Mouse (Mus musculus): ENCODE results near the gene Eng. TPM values are rescaled to one million over a fixed set of nuclear protein-coding genes. Genes with fewer than 3 reads are reported as not detected.
A peak's percentile ranks its signal among the peaks of the same experiment; 100 is the strongest.

Gene Eng
- polyA plus RNA-seq (2014; fragmentation: Nextera tagmentation; extraction: Ambion mirVana) = 28.1 and 30.5 TPM in 2 replicates

- 58% methylated on average over 31 of the region's 31 CpGs for WGBS
- H3K9ac ChIP-seq = peak within 1 kb of the TSS; percentile 2; the same call in 1 of the 2 replicates
- peak within 1 kb of the TSS; percentile 26 for H3K4me3 ChIP-seq (replicated peaks; ENCODE audit: low read length)
- ATAC-seq (ENCODE audit: low FRiP score) = no peak
- peak within 1 kb of the TSS; percentile 43; the same call in 1 of the 2 replicates for H3K27ac ChIP-seq
- H3K36me3 ChIP-seq (replicated peaks; ENCODE audit: control insufficient read depth, insufficient read depth) = no peaks in the 10 kb centered on the region
- no peak for DNase-seq (ENCODE audit: low spot score)
- no peaks in the 10 kb centered on the region for H3K27me3 ChIP-seq (ENCODE audit: control insufficient read depth, insufficient read depth, low read length)
- no peaks in the 10 kb centered on the region for H3K9me3 ChIP-seq (ENCODE audit: control insufficient read depth, low read length)
- H3K4me2 ChIP-seq (replicated peaks) = peak within 1 kb of the TSS; percentile 25; the same call in 1 of the 2 replicates
- H3K4me1 ChIP-seq (replicated peaks; ENCODE audit: control insufficient read depth, insufficient read depth, low read length) = no peaks in the 10 kb centered on the region
These were observed at the start of gene Eng for GRCm38 (mm10) chr2:32646379-32647056. Eng (plus strand) TSS chr2:32646595.

DNA sequence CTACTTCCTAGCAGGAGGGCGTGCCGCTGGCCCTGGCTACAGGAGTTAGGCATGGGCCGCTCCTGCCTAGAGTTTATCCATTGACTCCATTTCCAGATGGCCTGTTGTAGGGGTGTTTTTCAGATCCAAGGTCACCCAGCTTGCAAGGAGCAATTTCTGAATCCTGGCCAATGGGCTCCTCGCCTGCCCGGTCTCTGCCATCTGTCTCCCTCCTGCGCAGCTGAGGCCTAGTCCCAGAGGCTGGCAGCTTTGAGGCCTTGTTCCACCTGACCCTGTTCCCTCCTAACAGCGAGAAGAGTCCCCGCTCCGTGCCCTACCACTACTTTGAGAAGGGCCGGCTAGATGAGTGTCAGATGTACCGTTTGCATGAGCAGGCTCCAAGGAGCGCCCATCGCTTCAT lies 49.7 kb upstream of the Eng start:
- no peak overlapping the region for H3K4me3 ChIP-seq (replicated peaks; ENCODE audit: low read length)
- no peaks in the 10 kb centered on the region for H3K9me3 ChIP-seq (ENCODE audit: control insufficient read depth, low read length)
- peaks cover 13% of the 10 kb centered on the region for H3K36me3 ChIP-seq (replicated peaks; ENCODE audit: control insufficient read depth, insufficient read depth)
- H3K27me3 ChIP-seq (ENCODE audit: control insufficient read depth, insufficient read depth, low read length) = no peaks in the 10 kb centered on the region
- H3K9ac ChIP-seq = no peak overlapping the region
- 79% methylated on average over 13 of the region's 13 CpGs for WGBS
- H3K27ac ChIP-seq = no peak overlapping the region
- DNase-seq (ENCODE audit: low spot score) = no peak
- no peak for ATAC-seq (ENCODE audit: low FRiP score)
- H3K4me2 ChIP-seq (replicated peaks) = no peak overlapping the region
- no peaks in the 10 kb centered on the region for H3K4me1 ChIP-seq (replicated peaks; ENCODE audit: control insufficient read depth, insufficient read depth, low read length)

DNA sequence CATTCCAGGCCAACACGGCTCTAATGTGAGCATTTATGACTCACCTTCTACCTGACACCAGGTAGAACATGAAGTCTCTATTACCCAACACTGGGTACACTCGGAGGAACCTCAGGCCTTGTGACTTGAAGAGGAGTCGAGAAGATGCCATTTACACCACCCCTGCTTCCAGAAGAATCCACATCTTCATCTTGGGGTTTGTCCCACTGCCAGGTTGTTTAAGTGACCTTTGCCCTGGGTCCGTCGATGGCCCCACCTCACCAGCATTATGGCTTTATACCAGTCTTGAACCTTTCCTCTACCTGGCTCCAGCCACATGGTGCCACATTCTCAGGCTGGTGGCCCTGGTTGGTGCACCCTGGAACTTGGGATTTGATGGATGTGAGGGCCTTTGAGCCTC lies 49.1 kb upstream of the Eng start:
- no peak for DNase-seq (ENCODE audit: low spot score)
- Histone ChIP-seq H3K4me1 (replicated peaks; ENCODE audit: control insufficient read depth, insufficient read depth, low read length) (no peaks in the 10 kb centered on the region), H3K9ac (no peak overlapping the region), H3K36me3 (replicated peaks; ENCODE audit: control insufficient read depth, insufficient read depth) (peaks cover 13% of the 10 kb centered on the region), H3K27ac (no peak overlapping the region), H3K4me3 (replicated peaks; ENCODE audit: low read length) (no peak overlapping the region), H3K4me2 (replicated peaks) (no peak overlapping the region), H3K27me3 (ENCODE audit: control insufficient read depth, insufficient read depth, low read length) (no peaks in the 10 kb centered on the region), H3K9me3 (ENCODE audit: control insufficient read depth, low read length) (no peaks in the 10 kb centered on the region)
- 90% methylated on average over 5 of the region's 5 CpGs for WGBS
- no peak for ATAC-seq (ENCODE audit: low FRiP score)

DNA sequence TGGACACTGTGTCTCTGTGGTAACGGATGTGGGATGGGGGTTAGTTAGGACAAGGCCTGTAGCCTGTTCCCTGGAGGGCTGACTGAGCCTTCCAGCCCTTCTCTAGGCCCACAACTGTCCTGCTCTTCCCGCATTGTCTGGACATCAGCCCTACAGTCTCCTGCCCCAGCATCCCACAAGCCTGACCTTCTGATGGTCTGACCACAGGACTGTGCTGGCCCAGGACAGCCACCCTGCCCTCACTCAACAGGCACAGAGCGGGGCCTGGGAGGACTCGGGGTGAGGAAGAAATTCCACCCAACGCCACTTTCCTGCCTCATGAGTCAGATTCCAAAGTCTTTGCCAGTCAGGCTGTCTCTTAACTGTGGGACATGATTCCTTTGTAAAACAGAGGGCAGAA lies 48.7 kb upstream of the Eng start:
- no peak overlapping the region for H3K27ac ChIP-seq
- H3K36me3 ChIP-seq (replicated peaks; ENCODE audit: control insufficient read depth, insufficient read depth) = peaks cover 13% of the 10 kb centered on the region
- ATAC-seq (ENCODE audit: low FRiP score) (no peak), DNase-seq (ENCODE audit: low spot score) (no peak)
- WGBS = 89% methylated on average over 5 of the region's 5 CpGs
- no peak overlapping the region for H3K4me2 ChIP-seq (replicated peaks)
- H3K9me3 ChIP-seq (ENCODE audit: control insufficient read depth, low read length) = no peaks in the 10 kb centered on the region
- H3K9ac ChIP-seq = no peak overlapping the region
- no peaks in the 10 kb centered on the region for H3K4me1 ChIP-seq (replicated peaks; ENCODE audit: control insufficient read depth, insufficient read depth, low read length)
- no peaks in the 10 kb centered on the region for H3K27me3 ChIP-seq (ENCODE audit: control insufficient read depth, insufficient read depth, low read length)
- H3K4me3 ChIP-seq (replicated peaks; ENCODE audit: low read length) = no peak overlapping the region

GRCm38 (mm10) chr2:32598506-32598905 lies 47.9 kb upstream of the Eng start:
- WGBS = 92% methylated on average over 8 of the region's 8 CpGs
- Histone ChIP-seq H3K9me3 (ENCODE audit: control insufficient read depth, low read length) (no peaks in the 10 kb centered on the region), H3K4me1 (replicated peaks; ENCODE audit: control insufficient read depth, insufficient read depth, low read length) (no peaks in the 10 kb centered on the region), H3K9ac (no peak overlapping the region), H3K4me2 (replicated peaks) (no peak overlapping the region), H3K27ac (no peak overlapping the region), H3K27me3 (ENCODE audit: control insufficient read depth, insufficient read depth, low read length) (no peaks in the 10 kb centered on the region), H3K36me3 (replicated peaks; ENCODE audit: control insufficient read depth, insufficient read depth) (peaks cover 13% of the 10 kb centered on the region), H3K4me3 (replicated peaks; ENCODE audit: low read length) (no peak overlapping the region)
- DNase-seq (ENCODE audit: low spot score) (no peak), ATAC-seq (ENCODE audit: low FRiP score) (no peak)

- no peak for ATAC-seq (ENCODE audit: low FRiP score)
- Histone ChIP-seq H3K4me3 (replicated peaks; ENCODE audit: low read length) (no peak within 1 kb of the TSS), H3K27ac (no peak within 1 kb of the TSS), H3K9ac (no peak within 1 kb of the TSS), H3K27me3 (ENCODE audit: control insufficient read depth, insufficient read depth, low read length) (no peaks in the 10 kb centered on the region), H3K9me3 (ENCODE audit: control insufficient read depth, low read length) (no peaks in the 10 kb centered on the region), H3K4me1 (replicated peaks; ENCODE audit: control insufficient read depth, insufficient read depth, low read length) (no peaks in the 10 kb centered on the region), H3K4me2 (replicated peaks) (no peak within 1 kb of the TSS), H3K36me3 (replicated peaks; ENCODE audit: control insufficient read depth, insufficient read depth) (peaks cover 13% of the 10 kb centered on the region)
- 89% methylated on average over 3 of the region's 3 CpGs for WGBS
- DNase-seq (ENCODE audit: low spot score) = no peak
These were observed 47.0 kb upstream of the Eng start, which contains the start of gene St6galnac6 for GRCm38 (mm10) chr2:32599409-32599808. St6galnac6 (plus strand) TSS chr2:32599709.

GRCm38 (mm10) chr2:32601417-32602065 lies 44.9 kb upstream of the Eng start:
- no peak for DNase-seq (ENCODE audit: low spot score)
- 41% methylated on average over 8 of the region's 8 CpGs for WGBS
- Histone ChIP-seq H3K36me3 (replicated peaks; ENCODE audit: control insufficient read depth, insufficient read depth) (no peaks in the 10 kb centered on the region), H3K9me3 (ENCODE audit: control insufficient read depth, low read length) (no peaks in the 10 kb centered on the region), H3K4me2 (replicated peaks) (no peak overlapping the region), H3K27ac (no peak overlapping the region), H3K9ac (no peak overlapping the region), H3K27me3 (ENCODE audit: control insufficient read depth, insufficient read depth, low read length) (no peaks in the 10 kb centered on the region), H3K4me1 (replicated peaks; ENCODE audit: control insufficient read depth, insufficient read depth, low read length) (no peaks in the 10 kb centered on the region), H3K4me3 (replicated peaks; ENCODE audit: low read length) (no peak overlapping the region)
- ATAC-seq (ENCODE audit: low FRiP score) = 0 out of 2 replicates have a peak, but pooled peaks have one; percentile 22

GRCm38 (mm10) chr2:32602600-32603054 lies 43.8 kb upstream of the Eng start:
- H3K4me1 ChIP-seq (replicated peaks; ENCODE audit: control insufficient read depth, insufficient read depth, low read length) = peaks cover 6% of the 10 kb centered on the region; the same call in 1 of the 2 replicates
- peak overlapping the region; percentile 32; the same call in 1 of the 2 replicates for H3K4me2 ChIP-seq (replicated peaks)
- peak overlapping the region; percentile 8 for H3K4me3 ChIP-seq (replicated peaks; ENCODE audit: low read length)
- WGBS = under 1% methylated on average over 11 of the region's 11 CpGs
- DNase-seq (ENCODE audit: low spot score) (peak; percentile 80), ATAC-seq (ENCODE audit: low FRiP score) (no peak)
- H3K27ac ChIP-seq = no peak overlapping the region
- no peaks in the 10 kb centered on the region for H3K9me3 ChIP-seq (ENCODE audit: control insufficient read depth, low read length)
- H3K27me3 ChIP-seq (ENCODE audit: control insufficient read depth, insufficient read depth, low read length) = no peaks in the 10 kb centered on the region
- H3K36me3 ChIP-seq (replicated peaks; ENCODE audit: control insufficient read depth, insufficient read depth) = no peaks in the 10 kb centered on the region
- H3K9ac ChIP-seq = no peak overlapping the region

DNA sequence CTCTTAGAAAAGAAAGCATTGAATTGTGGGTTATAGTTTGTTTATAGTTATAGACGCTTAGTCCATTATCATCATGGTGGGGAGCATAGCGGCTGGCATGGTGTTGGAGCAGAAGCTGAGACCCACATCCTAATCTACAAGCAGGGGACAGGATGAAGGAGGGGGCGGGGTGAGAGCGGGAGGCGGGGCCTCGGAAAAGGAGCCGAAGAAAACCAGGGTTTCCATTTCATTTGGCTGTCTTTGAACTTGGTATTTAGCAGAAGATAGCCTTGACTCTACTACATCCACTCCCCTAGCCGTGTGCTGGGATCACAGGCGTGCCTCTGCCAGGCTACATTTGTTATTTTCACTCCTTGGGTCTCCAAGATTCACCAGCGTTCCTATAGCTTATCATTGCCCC lies 41.8 kb upstream of the Eng start:
- Histone ChIP-seq H3K9me3 (ENCODE audit: control insufficient read depth, low read length) (no peaks in the 10 kb centered on the region), H3K36me3 (replicated peaks; ENCODE audit: control insufficient read depth, insufficient read depth) (no peaks in the 10 kb centered on the region)
- no peak for DNase-seq (ENCODE audit: low spot score)

More for the DNA sequence above, 41.8 kb upstream of the Eng start:
- no peak overlapping the region for H3K9ac ChIP-seq
- WGBS = 46% methylated on average over 10 of the region's 10 CpGs
- ATAC-seq (ENCODE audit: low FRiP score) = no peak
- no peak overlapping the region for H3K27ac ChIP-seq
- H3K4me1 ChIP-seq (replicated peaks; ENCODE audit: control insufficient read depth, insufficient read depth, low read length) = peaks cover 18% of the 10 kb centered on the region; the same call in 1 of the 2 replicates
- no peaks in the 10 kb centered on the region for H3K27me3 ChIP-seq (ENCODE audit: control insufficient read depth, insufficient read depth, low read length)
- no peak overlapping the region for H3K4me3 ChIP-seq (replicated peaks; ENCODE audit: low read length)
- no peak overlapping the region for H3K4me2 ChIP-seq (replicated peaks)

All from hindbrain, embryonic 14.5 days (tissue).